Mouse (Mus musculus) brain, embryonic 14.5 days (tissue): ENCODE data around the gene Ndufb6.

ENCODE experiments used
- CTCF ChIP-seq: fragments of 200-500 bp; IDR thresholded peaks from 2 replicates; pipeline ENCODE4 v1.5.1; 2012; ENCODE audit warnings: inconsistent platforms, mild to moderate bottlenecking, moderate library complexity, borderline replicate concordance; ENCODE audit not compliant: insufficient read depth, insufficient read length; ENCODE audit errors: extremely low read depth
- POLR2A ChIP-seq: fragments of 200-500 bp; IDR thresholded peaks from 2 replicates; pipeline ENCODE4 v1.6.1; 2012; ENCODE audit warnings: mild to moderate bottlenecking, inconsistent platforms, borderline replicate concordance; ENCODE audit not compliant: poor library complexity, insufficient read depth, insufficient read length, severe bottlenecking; ENCODE audit errors: extremely low read depth

DNA sequence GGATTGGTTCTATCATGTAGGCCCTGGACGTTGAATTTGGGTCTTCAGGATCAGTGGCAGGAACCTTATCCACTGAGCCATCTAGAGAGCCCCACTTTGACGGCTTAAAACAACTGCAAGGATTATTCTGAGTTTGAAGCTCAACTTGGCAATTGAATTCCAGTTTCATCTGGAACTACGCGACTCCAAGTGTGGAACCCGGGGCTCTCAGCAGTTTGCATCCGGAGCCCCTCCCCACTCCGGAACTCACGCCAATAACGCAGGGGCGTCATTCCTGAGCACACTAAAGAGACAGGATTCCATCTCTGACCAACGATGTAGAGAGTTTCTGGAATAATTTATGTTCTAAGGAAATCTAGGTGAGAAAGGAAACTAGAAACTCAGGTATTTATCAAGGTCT, 52.1 kb downstream of the Ndufb6 start:
- no peak for TF ChIP-seq CTCF
- TF ChIP-seq POLR2A = no peak
